Mouse (Mus musculus) lung, postnatal 0 days (tissue): ENCODE measurements around the gene Ankrd6.

Experiments
- CTCF ChIP-seq: IDR thresholded peaks from 2 replicates; pipeline ENCODE4 v1.5.1; 2016; ENCODE audit warnings: antibody characterized with exemption, mild to moderate bottlenecking
- EP300 ChIP-seq: IDR thresholded peaks from 2 replicates; pipeline ENCODE4 v1.6.1; 2016; ENCODE audit warnings: antibody characterized with exemption, mild to moderate bottlenecking, control low read depth

GRCm38 (mm10) chr4:32909241-32909979 is 41.2 kb downstream of the Ankrd6 start:
- no peak for TF ChIP-seq CTCF
- TF ChIP-seq EP300: no peak
